Mouse (Mus musculus) megakaryocyte, embryonic 14.5 days (primary cell): ENCODE results near the gene Il18.

Experiments
- FLI1 ChIP-seq: IDR thresholded peaks from 2 replicates; pipeline ENCODE4 v1.6.1; 2012; ENCODE audit warnings: low read length, inconsistent platforms, mixed read lengths
- GATA1 ChIP-seq: IDR thresholded peaks from 3 replicates; pipeline ENCODE4 v1.6.1; 2012; ENCODE audit warnings: mixed read lengths, low read length, inconsistent platforms, borderline replicate concordance

DNA sequence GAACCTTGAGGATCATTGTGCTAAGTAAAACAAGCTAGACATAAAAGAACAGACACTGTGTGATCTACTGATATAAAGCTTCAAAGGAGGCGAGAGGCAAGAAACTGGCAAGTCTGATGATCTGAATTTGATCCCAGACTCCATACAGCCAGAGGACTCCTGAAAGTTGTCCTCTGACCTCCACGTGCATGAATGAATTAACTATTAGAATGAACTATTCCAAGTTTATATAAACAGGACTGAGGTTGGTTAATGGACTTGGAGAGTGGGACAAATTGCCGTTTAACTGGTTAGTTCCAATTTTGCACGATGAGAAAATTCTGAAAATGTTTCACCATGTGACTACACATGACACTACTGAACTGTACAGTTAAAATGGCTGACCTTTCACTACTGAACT lies 5.7 kb upstream of the Il18 start:
- TF ChIP-seq GATA1 = no peak
- TF ChIP-seq FLI1 = no peak
